Mouse (Mus musculus): ENCODE measurements around the gene Cep55.

Cep55 gene

DNA sequence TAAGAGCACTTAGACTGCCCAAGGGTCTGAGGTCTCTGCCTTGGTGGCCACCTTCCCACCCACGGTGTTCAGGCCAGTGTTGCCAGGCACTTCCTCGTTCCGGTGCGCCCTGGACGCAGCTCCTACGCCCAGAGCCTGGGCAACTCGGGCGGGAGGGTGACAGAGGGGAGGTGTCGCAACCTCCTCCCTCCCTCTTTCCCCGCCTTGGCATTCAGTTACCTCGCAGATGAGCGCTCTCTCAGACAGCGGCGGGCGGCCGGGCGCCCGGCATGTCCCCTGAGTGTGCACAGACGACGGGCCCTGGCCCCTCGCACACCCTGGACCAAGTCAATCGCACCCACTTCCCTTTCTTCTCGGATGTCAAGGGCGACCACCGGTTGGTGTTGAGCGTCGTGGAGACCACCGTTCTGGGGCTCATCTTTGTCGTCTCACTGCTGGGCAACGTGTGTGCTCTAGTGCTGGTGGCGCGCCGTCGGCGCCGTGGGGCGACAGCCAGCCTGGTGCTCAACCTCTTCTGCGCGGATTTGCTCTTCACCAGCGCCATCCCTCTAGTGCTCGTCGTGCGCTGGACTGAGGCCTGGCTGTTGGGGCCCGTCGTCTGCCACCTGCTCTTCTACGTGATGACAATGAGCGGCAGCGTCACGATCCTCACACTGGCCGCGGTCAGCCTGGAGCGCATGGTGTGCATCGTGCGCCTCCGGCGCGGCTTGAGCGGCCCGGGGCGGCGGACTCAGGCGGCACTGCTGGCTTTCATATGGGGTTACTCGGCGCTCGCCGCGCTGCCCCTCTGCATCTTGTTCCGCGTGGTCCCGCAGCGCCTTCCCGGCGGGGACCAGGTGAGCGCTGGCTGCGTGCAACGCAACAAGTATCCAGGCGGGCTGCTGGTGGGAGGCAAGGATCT, 42.3 kb downstream of the Cep55 start, which contains the start of gene Ffar4:
Ffar4 (plus strand) TSS at position 214 of the 901 bp plus-strand sequence.
- no peak for DNase-seq (ENCODE audit: low read depth, low spot score)

GRCm38 (mm10) chr19:38107871-38108270, 53.1 kb downstream of the Cep55 start:
- no peak for DNase-seq (ENCODE audit: low read depth, low spot score)

GRCm38 (mm10) chr19:38109506-38110242, 54.9 kb downstream of the Cep55 start:
- peak; percentile 69 for DNase-seq (ENCODE audit: low read depth, low spot score)

GRCm38 (mm10) chr19:38111056-38111455, 56.2 kb downstream of the Cep55 start:
- no peak for DNase-seq (ENCODE audit: low read depth, low spot score)

GRCm38 (mm10) chr19:38112575-38112974, 57.8 kb downstream of the Cep55 start:
- DNase-seq (ENCODE audit: low read depth, low spot score), result no peak

DNA sequence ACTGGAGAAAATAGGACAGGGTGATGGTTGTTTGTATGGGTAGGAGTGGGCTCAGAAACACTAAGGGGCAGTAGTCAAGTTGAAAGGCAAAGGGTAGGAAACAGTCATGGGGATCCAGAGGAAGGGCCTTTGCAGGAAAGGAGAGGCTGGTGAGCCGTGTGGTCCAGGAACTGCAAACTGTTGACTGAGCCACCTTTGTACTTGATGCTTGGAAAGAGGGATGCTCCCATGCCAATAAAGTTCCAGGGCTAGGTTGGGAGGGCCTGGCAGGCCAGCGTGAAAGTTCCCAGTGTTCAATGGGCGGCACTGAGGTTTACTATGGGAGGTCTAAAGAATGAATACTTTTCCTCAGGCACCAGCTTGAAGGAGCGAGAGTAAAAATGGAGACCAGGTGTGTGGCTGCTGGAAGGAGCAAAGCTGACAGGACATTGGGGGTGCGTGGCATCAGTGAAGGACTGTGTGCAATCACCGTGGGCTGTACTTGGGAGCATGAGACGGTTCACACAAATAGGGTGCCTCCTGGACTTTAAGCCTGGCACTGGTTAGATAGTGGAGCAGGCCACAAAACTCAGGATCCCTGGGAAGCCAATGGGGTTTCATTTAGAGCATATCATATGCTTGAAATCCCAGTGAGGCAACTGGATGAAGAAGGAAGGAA, 60.2 kb downstream of the Cep55 start:
- no peak for DNase-seq (ENCODE audit: low read depth, low spot score)

DNA sequence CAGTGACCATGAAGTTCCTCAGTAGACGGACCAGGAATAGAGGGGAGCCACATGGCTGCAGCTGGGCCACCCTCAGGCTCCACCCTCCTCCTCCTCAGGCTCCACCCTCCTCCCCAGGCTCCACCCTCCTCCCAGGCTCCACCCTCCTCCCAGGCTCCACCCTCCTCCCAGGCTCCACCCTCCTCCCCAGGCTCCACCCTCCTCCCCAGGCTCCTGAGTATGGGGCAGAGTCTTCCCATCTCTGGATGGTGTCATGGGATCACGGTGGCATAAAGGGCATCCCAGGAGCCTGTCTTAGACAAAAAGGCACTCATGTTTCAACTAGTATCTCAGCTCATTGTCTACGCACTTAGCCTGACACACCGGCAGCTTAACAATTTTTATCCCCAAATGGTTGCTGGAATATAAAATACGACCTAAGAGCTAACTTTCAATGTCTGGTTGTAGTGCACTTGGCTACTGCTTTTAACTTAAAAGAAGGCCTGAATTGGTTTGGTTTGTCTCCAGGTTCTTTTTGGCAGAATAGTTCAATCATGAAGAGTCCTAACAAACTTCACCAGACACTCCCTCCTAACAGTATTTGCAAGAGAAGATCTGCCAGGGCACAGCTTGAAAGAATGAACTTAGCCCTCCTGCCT, 65.4 kb downstream of the Cep55 start:
- no peak for DNase-seq (ENCODE audit: low read depth, low spot score)

GRCm38 (mm10) chr19:38123921-38124320, 69.1 kb downstream of the Cep55 start:
- DNase-seq (ENCODE audit: low read depth, low spot score), result no peak
